In genomic region chr11:97811569-97812362, GRCm38 (mm10) we compare ENCODE assay signal across 10 mouse cellular contexts. TPM values are rescaled to one million over a fixed set of nuclear protein-coding genes. Genes with fewer than 3 reads are reported as not detected.
DNase-seq lines count a peak whose midpoint lies in the region; ATAC-seq and TF ChIP-seq lines count a peak whose summit lies in the region.
"Had no signal": no experiment of that assay in that cellular context is flagged by ENCODE, and none has a peak within 500 bp of the region (broad histone marks: within the 10 kb centered on the region; RNA-seq: fewer than 3 reads in every experiment).

No protein-coding gene starts in this region.

- no peak for ATAC-seq in lung, embryonic 16.5 days (ENCODE audit: low read depth)
- ATAC-seq in hindbrain, embryonic 14.5 days (ENCODE audit: low FRiP score) = no peak
- ATAC-seq in limb, embryonic 12.5 days (ENCODE audit: insufficient number of reproducible peaks, insufficient read depth, low FRiP score, low TSS enrichment, low read depth) = no peak
- peak; percentile 56 for ATAC-seq in stomach, postnatal 0 days (ENCODE audit: low FRiP score, low TSS enrichment)

- H3K9ac ChIP-seq in lung, embryonic 16.5 days (ENCODE audit: low read length) = peak overlapping the region; percentile 8; the same call in 1 of the 2 replicates
- peak overlapping the region; percentile 50 for H3K9ac ChIP-seq in hindbrain, embryonic 14.5 days
- peak overlapping the region; percentile 42; the same call in 1 of the 2 replicates for H3K9ac ChIP-seq in limb, embryonic 12.5 days (replicated peaks)
- no peak overlapping the region for H3K9ac ChIP-seq in stomach, postnatal 0 days (ENCODE audit: low read length)

- no peak for TF ChIP-seq CTCF in lung, adult 2 months (IDR thresholded peaks at IDR 0.05; ENCODE audit: insufficient read depth, low read length)
- no peak for TF ChIP-seq CTCF in stomach, postnatal 0 days (IDR thresholded peaks at IDR 0.05; ENCODE audit: low read depth)

- H3K27me3 ChIP-seq in lung, embryonic 16.5 days (ENCODE audit: control insufficient read depth, insufficient read depth, low read depth, low read length) = no peaks in the 10 kb centered on the region
- no peaks in the 10 kb centered on the region for H3K27me3 ChIP-seq in hindbrain, embryonic 14.5 days (ENCODE audit: control insufficient read depth, insufficient read depth, low read length)
- no peaks in the 10 kb centered on the region for H3K27me3 ChIP-seq in limb, embryonic 12.5 days
- H3K27me3 ChIP-seq in stomach, postnatal 0 days (ENCODE audit: control insufficient read depth, insufficient read depth, low read length) = no peaks in the 10 kb centered on the region

- no peak for DNase-seq in lung, adult 2 months
- no peak for DNase-seq in hindbrain, embryonic 14.5 days (ENCODE audit: low spot score)
- DNase-seq in stomach, postnatal 0 days (ENCODE audit: low spot score) = peak; percentile 81
- DNase-seq in layer of hippocampus, postnatal 14 days (ENCODE audit: low spot score in 2 of 2) = no peak
- DNase-seq in layer of hippocampus, adult 18-20 months (ENCODE audit: low spot score in 2 of 2) = no peak
- DNase-seq in right cerebral cortex, adult 2 months (ENCODE audit: low spot score in 2 of 2) = no peak
- DNase-seq: thymus, postnatal 4 days had no signal

- peak overlapping the region; percentile 34 for H3K27ac ChIP-seq in lung, embryonic 16.5 days (ENCODE audit: low read length)
- H3K27ac ChIP-seq in hindbrain, embryonic 14.5 days = peak overlapping the region; percentile 95
- H3K27ac ChIP-seq in limb, embryonic 12.5 days = peak overlapping the region; percentile 17; the same call in 1 of the 2 replicates
- H3K27ac ChIP-seq in stomach, postnatal 0 days (replicated peaks) = peak overlapping the region; percentile 77
- H3K27ac ChIP-seq: macrophage had no signal

- no peak overlapping the region for H3K4me3 ChIP-seq in lung, embryonic 16.5 days (ENCODE audit: low read length)
- no peak overlapping the region for H3K4me3 ChIP-seq in lung, adult 2 months (replicated peaks; ENCODE audit: extremely low read depth, low read depth, low read length)
- H3K4me3 ChIP-seq in hindbrain, embryonic 14.5 days (replicated peaks; ENCODE audit: low read length) = no peak overlapping the region
- H3K4me3 ChIP-seq in limb, embryonic 12.5 days (replicated peaks) = no peak overlapping the region
- H3K4me3 ChIP-seq in stomach, postnatal 0 days (ENCODE audit: low read depth, low read length) = no peak overlapping the region

- no peak for TF ChIP-seq EP300 in stomach, postnatal 0 days (optimal IDR thresholded peaks at IDR 0.05)

- H3K36me3 ChIP-seq in lung, embryonic 16.5 days (ENCODE audit: control insufficient read depth, insufficient read depth, low read length) = peaks cover 18% of the 10 kb centered on the region; the same call in 1 of the 2 replicates
- H3K36me3 ChIP-seq in hindbrain, embryonic 14.5 days (replicated peaks; ENCODE audit: control insufficient read depth, insufficient read depth) = peaks cover 72% of the 10 kb centered on the region
- peaks cover 84% of the 10 kb centered on the region for H3K36me3 ChIP-seq in limb, embryonic 12.5 days
- peaks cover 8% of the 10 kb centered on the region; the same call in 1 of the 2 replicates for H3K36me3 ChIP-seq in stomach, postnatal 0 days (ENCODE audit: control insufficient read depth, insufficient read depth, low read length)

- no peak for TF ChIP-seq POLR2A in lung, adult 2 months (IDR thresholded peaks at IDR 0.05; ENCODE audit: borderline replicate concordance, extremely low read depth, low read depth, low read length)

- H3K4me2 ChIP-seq in lung, embryonic 16.5 days (ENCODE audit: low read depth, low read length) = no peak overlapping the region
- peak overlapping the region; percentile 46 for H3K4me2 ChIP-seq in hindbrain, embryonic 14.5 days (replicated peaks)
- no peak overlapping the region for H3K4me2 ChIP-seq in limb, embryonic 12.5 days
- 0 out of 2 replicates have a peak overlapping the region, but pooled peaks have one; percentile 1 for H3K4me2 ChIP-seq in stomach, postnatal 0 days (replicated peaks; ENCODE audit: low read depth)

- H3K9me3 ChIP-seq in lung, embryonic 16.5 days (ENCODE audit: control insufficient read depth, low read length) = no peaks in the 10 kb centered on the region
- H3K9me3 ChIP-seq in hindbrain, embryonic 14.5 days (ENCODE audit: control insufficient read depth, low read length) = no peaks in the 10 kb centered on the region
- no peaks in the 10 kb centered on the region for H3K9me3 ChIP-seq in limb, embryonic 12.5 days
- H3K9me3 ChIP-seq in stomach, postnatal 0 days (ENCODE audit: control insufficient read depth, low read length) = no peaks in the 10 kb centered on the region

- WGBS in lung, embryonic 16.5 days = 31% methylated on average over 12 of the region's 13 CpGs
- WGBS in lung, adult 2 months = 46% methylated on average over 13 of the region's 13 CpGs
- WGBS in hindbrain, embryonic 14.5 days = 16% methylated on average over 12 of the region's 13 CpGs
- WGBS in limb, embryonic 12.5 days = 53% methylated on average over 12 of the region's 13 CpGs
- 22% methylated on average over 12 of the region's 13 CpGs for WGBS in stomach, postnatal 0 days

- peaks cover 93% of the 10 kb centered on the region for H3K4me1 ChIP-seq in lung, embryonic 16.5 days (replicated peaks; ENCODE audit: control insufficient read depth, insufficient read depth, low read length)
- peaks cover 60% of the 10 kb centered on the region for H3K4me1 ChIP-seq in lung, adult 2 months (ENCODE audit: control insufficient read depth, insufficient read depth, low read length)
- H3K4me1 ChIP-seq in hindbrain, embryonic 14.5 days (replicated peaks; ENCODE audit: control insufficient read depth, insufficient read depth, low read length) = peaks cover 61% of the 10 kb centered on the region
- peaks cover 80% of the 10 kb centered on the region for H3K4me1 ChIP-seq in limb, embryonic 12.5 days (replicated peaks)
- H3K4me1 ChIP-seq in stomach, postnatal 0 days (replicated peaks; ENCODE audit: control insufficient read depth, insufficient read depth) = peaks cover 28% of the 10 kb centered on the region

RNA-seq across cellular contexts. Expression of gene Lasp1, which starts 13.0 kb away (rescaled TPM):
- polyA plus RNA-seq in lung, embryonic 16.5 days (2015; fragmentation: Nextera tagmentation; extraction: Ambion mirVana) = 163 and 167 TPM in 2 replicates
- 120 and 137 TPM in 2 replicates for polyA plus RNA-seq in lung, adult 2 months (2012; rRNA removed)
- 110 and 126 TPM in 2 replicates for polyA plus RNA-seq in hindbrain, embryonic 14.5 days (2014; fragmentation: Nextera tagmentation; extraction: Ambion mirVana)
- polyA plus RNA-seq in limb, embryonic 12.5 days (2016; fragmentation: Nextera tagmentation; extraction: Ambion mirVana) = 110 and 120 TPM in 2 replicates
- 84.0 and 90.1 TPM in 2 replicates for polyA plus RNA-seq in stomach, postnatal 0 days (2015; fragmentation: Nextera tagmentation; extraction: Ambion mirVana)
- total RNA-seq in layer of hippocampus, postnatal 14 days (2021) = 100 to 1,000 TPM; 114 to 123 TPM
- 100 to 1,000 TPM; 107 to 110 TPM for total RNA-seq in layer of hippocampus, adult 18-20 months (2021)

RNA-seq across cellular contexts. Expression of gene B230217C12Rik, which starts 28.8 kb away (rescaled TPM):
- 3.1 and 3.4 TPM in 2 replicates for polyA plus RNA-seq in lung, embryonic 16.5 days (2015; fragmentation: Nextera tagmentation; extraction: Ambion mirVana)
- 2.8 and 4.5 TPM in 2 replicates for polyA plus RNA-seq in lung, adult 2 months (2012; rRNA removed)
- polyA plus RNA-seq in hindbrain, embryonic 14.5 days (2014; fragmentation: Nextera tagmentation; extraction: Ambion mirVana) = 38.2 and 38.8 TPM in 2 replicates
- polyA plus RNA-seq in limb, embryonic 12.5 days (2016; fragmentation: Nextera tagmentation; extraction: Ambion mirVana) = 11.8 and 13.2 TPM in 2 replicates
- 1.1 and 1.9 TPM in 2 replicates for polyA plus RNA-seq in stomach, postnatal 0 days (2015; fragmentation: Nextera tagmentation; extraction: Ambion mirVana)
- 10 to 100 TPM; 44.2 to 49.6 TPM for total RNA-seq in layer of hippocampus, postnatal 14 days (2021)
- total RNA-seq in layer of hippocampus, adult 18-20 months (2021) = 10 to 100 TPM; 70.8 to 71.5 TPM

RNA-seq across cellular contexts. Expression of gene Rpl23, which starts 29.5 kb away (rescaled TPM):
- polyA plus RNA-seq in lung, embryonic 16.5 days (2015; fragmentation: Nextera tagmentation; extraction: Ambion mirVana) = 495 and 578 TPM in 2 replicates
- 81.7 and 95.5 TPM in 2 replicates for polyA plus RNA-seq in lung, adult 2 months (2012; rRNA removed)
- 324 and 419 TPM in 2 replicates for polyA plus RNA-seq in hindbrain, embryonic 14.5 days (2014; fragmentation: Nextera tagmentation; extraction: Ambion mirVana)
- 513 and 518 TPM in 2 replicates for polyA plus RNA-seq in limb, embryonic 12.5 days (2016; fragmentation: Nextera tagmentation; extraction: Ambion mirVana)
- polyA plus RNA-seq in stomach, postnatal 0 days (2015; fragmentation: Nextera tagmentation; extraction: Ambion mirVana) = 585 and 586 TPM in 2 replicates
- total RNA-seq in layer of hippocampus, postnatal 14 days (2021) = 100 to 1,000 TPM; 372 to 419 TPM
- 100 to 1,000 TPM; 367 to 379 TPM for total RNA-seq in layer of hippocampus, adult 18-20 months (2021)

RNA-seq across cellular contexts. Expression of gene 1700001P01Rik, which starts 36.0 kb away (rescaled TPM):
- 0.35 TPM in 1 of 2 replicates, not detected in the other for polyA plus RNA-seq in lung, embryonic 16.5 days (2015; fragmentation: Nextera tagmentation; extraction: Ambion mirVana)
- 0.22 TPM in 1 of 2 replicates, not detected in the other for polyA plus RNA-seq in lung, adult 2 months (2012; rRNA removed)
- 0.68 TPM in 1 of 2 replicates, not detected in the other for polyA plus RNA-seq in hindbrain, embryonic 14.5 days (2014; fragmentation: Nextera tagmentation; extraction: Ambion mirVana)
- polyA plus RNA-seq in limb, embryonic 12.5 days (2016; fragmentation: Nextera tagmentation; extraction: Ambion mirVana) = 0.37 TPM in 1 of 2 replicates, not detected in the other
- polyA plus RNA-seq in stomach, postnatal 0 days (2015; fragmentation: Nextera tagmentation; extraction: Ambion mirVana) = not detected in 2 replicates
- 1 to 10 TPM in 1 of 2 experiments, under 1 TPM in 1; 0.58 to 2.0 TPM for total RNA-seq in layer of hippocampus, postnatal 14 days (2021)
- 1 to 10 TPM; 1.1 to 1.2 TPM for total RNA-seq in layer of hippocampus, adult 18-20 months (2021)
- polyA plus RNA-seq: macrophage had no signal

RNA-seq across cellular contexts. Expression of gene Cwc25, which starts 45.4 kb away (rescaled TPM):
- 16.1 and 18.5 TPM in 2 replicates for polyA plus RNA-seq in lung, embryonic 16.5 days (2015; fragmentation: Nextera tagmentation; extraction: Ambion mirVana)
- 7.0 and 11.6 TPM in 2 replicates for polyA plus RNA-seq in lung, adult 2 months (2012; rRNA removed)
- 8.1 and 11.2 TPM in 2 replicates for polyA plus RNA-seq in hindbrain, embryonic 14.5 days (2014; fragmentation: Nextera tagmentation; extraction: Ambion mirVana)
- 24.6 and 25.6 TPM in 2 replicates for polyA plus RNA-seq in limb, embryonic 12.5 days (2016; fragmentation: Nextera tagmentation; extraction: Ambion mirVana)
- polyA plus RNA-seq in stomach, postnatal 0 days (2015; fragmentation: Nextera tagmentation; extraction: Ambion mirVana) = 9.0 TPM in 2 replicates
- 10 to 100 TPM; 21.3 to 21.4 TPM for total RNA-seq in layer of hippocampus, postnatal 14 days (2021)
- total RNA-seq in layer of hippocampus, adult 18-20 months (2021) = 10 to 100 TPM; 18.6 to 23.2 TPM

Comparison
In these comparisons a context has a peak if more than half of its experiments do, and no peak if none do; other contexts are left out.
1. H3K27ac ChIP-seq: peak in every context shown above with its lines; median percentile 95 in hindbrain, embryonic 14.5 days; 77 in stomach, postnatal 0 days; 34 in lung, embryonic 16.5 days; 17 in limb, embryonic 12.5 days.
2. H3K4me2 ChIP-seq: peak in hindbrain, embryonic 14.5 days (single experiment) and stomach, postnatal 0 days (single experiment); none in lung, embryonic 16.5 days (single experiment) and limb, embryonic 12.5 days (single experiment).